Mouse (Mus musculus) olfactory bulb, adult 2 months (tissue): ENCODE results near the gene Gm49380.

Source experiments
- CTCF ChIP-seq: fragments of 200-500 bp; IDR thresholded peaks from 2 replicates; pipeline ENCODE4 v1.5.1; 2012; ENCODE audit warnings: low read depth, mild to moderate bottlenecking, low read length, moderate library complexity; ENCODE audit not compliant: insufficient read depth
- POLR2A ChIP-seq: fragments of 200-500 bp; IDR thresholded peaks from 2 replicates; pipeline ENCODE4 v1.6.1; 2012; ENCODE audit warnings: mild to moderate bottlenecking, low read depth, low read length, moderate library complexity; ENCODE audit not compliant: insufficient read depth

- no peak for TF ChIP-seq CTCF
- no peak for TF ChIP-seq POLR2A
Measured at GRCm38 (mm10) chr9:44047571-44048490, 65.5 kb downstream of the Gm49380 start.
